Mouse (Mus musculus) heart, embryonic 11.5 days (tissue): ENCODE results near the gene Galnt13. TPM values are rescaled to one million over a fixed set of nuclear protein-coding genes. Genes with fewer than 3 reads are reported as not detected.
"Not testable (repeated sequence)": the region's sequence is repeated elsewhere in the genome, so short reads cannot be mapped to it uniquely, and the experiment has no call there.

Experiments
- ATAC-seq: fragments of 200-750 bp; cut with Nextera tagmentation; replicated peaks from 2 replicates; pipeline ENCODE4 v1.8.0; 2017; ENCODE audit warnings: moderate library complexity; ENCODE audit not compliant: insufficient number of reproducible peaks, low FRiP score, low TSS enrichment
- H3K27ac ChIP-seq: fragments of 300-500 bp; sonication (generic); 2 replicates; pipeline ENCODE4 v1.5.1; 2014; ENCODE audit warnings: mild to moderate bottlenecking, low read depth, low read length
- H3K27me3 ChIP-seq: fragments of 300-500 bp; sonication (generic); 2 replicates; pipeline ENCODE4 v1.6.1; 2014; ENCODE audit warnings: mild to moderate bottlenecking, low read length, mixed read lengths; ENCODE audit not compliant: control insufficient read depth, insufficient read depth
- H3K36me3 ChIP-seq: fragments of 300-500 bp; sonication (generic); 2 replicates; pipeline ENCODE4 v1.6.1; 2014; ENCODE audit warnings: mild to moderate bottlenecking, low read length, moderate library complexity, mixed read lengths; ENCODE audit not compliant: control insufficient read depth, insufficient read depth
- H3K4me1 ChIP-seq: fragments of 300-500 bp; sonication (generic); 2 replicates; pipeline ENCODE4 v1.6.1; 2014; ENCODE audit warnings: low read length; ENCODE audit not compliant: control insufficient read depth, insufficient read depth
- H3K4me2 ChIP-seq: fragments of 300-500 bp; sonication (generic); 2 replicates; pipeline ENCODE4 v1.6.1; 2014; ENCODE audit warnings: mild to moderate bottlenecking, moderate library complexity
- H3K4me3 ChIP-seq: fragments of 300-500 bp; sonication (generic); 2 replicates; pipeline ENCODE4 v1.5.1; 2014; ENCODE audit warnings: low read depth, low read length
- H3K9ac ChIP-seq: fragments of 300-500 bp; sonication (generic); 2 replicates; pipeline ENCODE4 v1.6.1; 2014; ENCODE audit warnings: mild to moderate bottlenecking, low read depth, low read length, moderate library complexity
- H3K9me3 ChIP-seq: fragments of 300-500 bp; sonication (generic); replicated peaks from 2 replicates; pipeline ENCODE4 v1.6.1; 2016; ENCODE audit warnings: low read length; ENCODE audit not compliant: control insufficient read depth
- WGBS: fragments of 180-500 bp; shearing (Covaris S2); extraction: QIAGEN DNeasy Blood & Tissue Kit; methylation state at CpG from one replicate; pipeline ENCODE4 v1.1.7; 2014; ENCODE audit not compliant: insufficient replicate concordance; 5-methylcytosine and 5-hydroxymethylcytosine counted together
- polyA plus RNA-seq: library from polyadenylated mRNA; unstranded; fragments of >200 nt; fragmentation: Nextera tagmentation; extraction: Ambion mirVana; gene quantifications from 2 replicates; pipeline ENCODE4 v1.2.1, GENCODE M21; 2014

Galnt13 gene
- polyA plus RNA-seq, 1 experiment from 2014 or later: 0.31 TPM

DNA sequence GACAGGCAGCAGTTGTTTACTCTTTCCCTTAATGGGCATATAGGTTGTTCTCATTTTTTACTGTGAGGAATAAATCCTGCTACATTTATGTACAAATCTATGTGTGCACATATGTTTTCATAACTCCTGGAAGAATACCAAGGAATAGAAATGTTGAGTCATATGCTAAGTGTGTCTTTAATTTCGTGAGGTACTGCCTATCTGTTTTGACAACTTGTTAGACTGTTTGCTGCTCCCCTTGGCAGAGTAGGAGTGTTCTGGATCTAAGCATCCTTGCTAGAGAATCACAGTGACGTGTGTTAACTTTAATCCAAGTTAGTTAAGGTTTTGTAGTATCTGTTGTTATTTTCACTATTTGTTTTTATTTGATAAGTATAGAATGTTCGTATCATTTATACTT lies 91.0 kb downstream of the Galnt13 start:
- WGBS: 61% methylated on average over 3 of the region's 3 CpGs

DNA sequence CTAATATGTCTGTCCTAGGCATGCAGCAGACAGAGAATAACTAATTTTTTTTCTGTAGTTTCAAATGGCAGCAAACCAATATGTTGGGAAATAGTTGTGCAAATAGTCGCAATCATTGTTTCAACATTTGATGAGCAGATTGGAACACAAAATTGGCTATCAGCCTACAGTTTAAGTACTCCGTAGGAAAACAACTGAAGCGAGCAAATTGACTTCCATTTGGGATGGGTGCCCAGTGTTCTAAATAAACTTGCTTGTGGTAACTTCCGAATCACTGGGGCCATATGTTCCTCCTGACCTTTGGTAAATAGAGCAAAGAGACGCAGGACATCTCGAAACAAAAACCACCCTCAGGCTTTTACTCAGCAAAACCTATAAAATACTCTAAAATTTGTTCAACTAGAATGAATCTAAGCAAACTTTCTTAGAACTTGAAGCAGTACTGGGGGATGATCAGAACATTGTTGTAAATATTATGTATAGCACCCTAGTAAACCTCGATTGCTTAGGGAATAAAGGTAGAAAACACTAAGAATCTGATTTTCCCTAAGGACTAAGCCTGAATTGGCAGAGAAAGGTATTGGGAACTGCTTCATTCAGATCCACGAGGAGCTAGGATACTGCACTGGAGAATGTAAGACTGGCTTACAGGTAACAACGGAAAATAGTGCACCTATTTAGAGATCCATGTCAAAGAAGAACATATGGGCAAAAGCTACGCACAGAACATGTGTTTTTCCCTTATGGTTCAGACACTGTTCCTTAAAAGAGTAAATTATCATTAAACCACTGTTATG lies 122.4 kb downstream of the Galnt13 start:
- Histone ChIP-seq H3K27ac (no peak overlapping the region), H3K4me2 (no peak overlapping the region), H3K4me1 (no peaks in the 10 kb centered on the region), H3K36me3 (no peaks in the 10 kb centered on the region), H3K4me3 (no peak overlapping the region), H3K27me3 (no peaks in the 10 kb centered on the region), H3K9ac (no peak overlapping the region), H3K9me3 (no peaks in the 10 kb centered on the region)
- 81% methylated on average over 10 of the region's 10 CpGs for WGBS
- no peak for ATAC-seq

More for the DNA sequence above, 91.0 kb downstream of the Galnt13 start:
- Histone ChIP-seq H3K4me3 (no peak overlapping the region), H3K4me1 (no peaks in the 10 kb centered on the region), H3K27me3 (no peaks in the 10 kb centered on the region), H3K9me3 (no peaks in the 10 kb centered on the region), H3K36me3 (no peaks in the 10 kb centered on the region), H3K9ac (no peak overlapping the region), H3K27ac (no peak overlapping the region), H3K4me2 (no peak overlapping the region)
- ATAC-seq: no peak

DNA sequence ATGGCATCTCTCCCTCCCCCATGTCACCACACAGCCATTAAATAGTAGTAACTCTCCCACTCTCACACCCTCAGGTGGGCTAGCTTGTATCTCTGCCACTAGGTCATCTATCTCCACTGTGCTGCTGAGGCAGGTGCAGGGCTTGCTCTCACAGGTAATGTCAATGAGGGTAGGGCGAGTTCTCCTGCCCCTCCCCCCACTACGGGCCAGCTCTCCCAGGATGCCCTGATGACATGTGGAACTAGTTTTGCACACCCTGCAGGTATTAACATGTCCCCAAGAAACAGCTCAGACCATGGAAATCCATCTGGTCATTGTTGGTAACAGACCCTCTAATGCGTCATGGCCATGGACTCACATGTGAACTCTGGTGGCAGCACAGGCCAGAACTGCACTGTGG lies 129.0 kb downstream of the Galnt13 start:
- no peaks in the 10 kb centered on the region for H3K36me3 ChIP-seq
- no peak overlapping the region for H3K4me2 ChIP-seq
- no peak for ATAC-seq

DNA sequence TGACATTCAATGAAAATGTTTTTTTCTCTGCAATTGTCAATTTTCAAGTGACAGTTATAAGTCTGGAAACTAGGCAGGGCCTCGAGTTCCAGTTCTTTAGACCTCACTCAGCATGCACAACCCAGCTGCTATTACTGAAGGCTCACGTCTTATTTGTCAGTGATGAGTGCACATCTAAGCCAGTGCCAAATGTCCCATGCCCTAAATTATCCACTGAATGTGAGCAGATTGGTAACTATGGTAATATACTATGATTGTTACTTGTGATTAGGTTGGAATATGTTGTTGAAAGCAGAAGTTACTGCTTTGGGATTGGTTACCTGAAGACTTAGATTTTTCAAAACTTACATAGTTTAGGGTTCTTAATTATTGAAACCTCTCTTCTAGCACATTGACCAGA lies 131.1 kb downstream of the Galnt13 start:
- no peaks in the 10 kb centered on the region for H3K36me3 ChIP-seq
- H3K27ac ChIP-seq: no peak overlapping the region
- no peak overlapping the region for H3K4me3 ChIP-seq
- H3K9ac ChIP-seq: no peak overlapping the region
- H3K9me3 ChIP-seq: no peaks in the 10 kb centered on the region
- ATAC-seq: no peak
- no peaks in the 10 kb centered on the region for H3K4me1 ChIP-seq
- H3K27me3 ChIP-seq: no peaks in the 10 kb centered on the region
- WGBS: 76% methylated on average over 2 of the region's 2 CpGs
- no peak overlapping the region for H3K4me2 ChIP-seq

More for the DNA sequence above, 129.0 kb downstream of the Galnt13 start:
- Histone ChIP-seq H3K4me1 (no peaks in the 10 kb centered on the region), H3K4me3 (no peak overlapping the region), H3K9me3 (no peaks in the 10 kb centered on the region), H3K27ac (no peak overlapping the region), H3K27me3 (no peaks in the 10 kb centered on the region), H3K9ac (no peak overlapping the region)
- 74% methylated on average over 3 of the region's 3 CpGs for WGBS

DNA sequence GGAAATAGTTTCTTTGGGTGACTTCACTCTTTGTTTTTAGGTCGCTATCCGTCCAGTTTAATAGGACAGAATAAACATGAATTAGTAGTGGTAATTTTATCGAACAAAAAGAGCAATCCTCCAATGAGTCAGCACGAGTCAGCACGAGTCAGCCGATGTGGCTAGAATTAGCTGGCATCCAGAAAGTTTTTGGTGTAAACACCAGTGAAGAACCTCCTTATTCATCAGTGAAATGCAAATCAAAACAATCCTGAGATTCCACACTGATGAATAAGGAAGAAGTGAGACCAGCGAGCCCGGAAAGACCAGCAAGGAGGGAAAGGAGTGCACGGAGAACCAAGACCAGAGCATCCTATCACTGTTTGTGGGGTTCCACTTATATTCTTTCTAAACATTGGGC lies 131.5 kb downstream of the Galnt13 start:
- Histone ChIP-seq H3K4me3 (no peak overlapping the region), H3K9me3 (no peaks in the 10 kb centered on the region), H3K27ac (no peak overlapping the region), H3K4me2 (no peak overlapping the region), H3K27me3 (no peaks in the 10 kb centered on the region), H3K36me3 (no peaks in the 10 kb centered on the region), H3K4me1 (no peaks in the 10 kb centered on the region), H3K9ac (no peak overlapping the region)
- 85% methylated on average over 9 of the region's 9 CpGs for WGBS
- ATAC-seq: no peak

DNA sequence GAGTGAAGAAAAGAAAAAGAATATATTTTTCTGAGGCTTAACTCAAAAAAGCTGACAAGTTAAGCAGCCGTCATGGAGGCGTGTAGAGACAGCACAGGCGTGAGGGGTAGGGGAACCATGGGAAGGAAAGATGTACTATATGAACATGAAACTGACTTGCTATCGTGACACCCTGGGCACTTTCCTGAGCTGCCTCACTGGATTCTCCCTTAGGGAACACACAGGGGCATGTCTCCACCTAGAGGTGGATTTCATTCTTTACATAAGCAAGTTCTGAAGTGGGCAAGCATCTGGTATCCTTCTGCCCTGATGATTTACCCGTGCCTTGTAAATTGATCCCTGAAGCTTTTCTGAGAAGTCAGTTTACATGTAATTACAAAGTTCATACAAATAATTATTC lies 277.7 kb downstream of the Galnt13 start:
- not testable (repeated sequence) for H3K27me3 ChIP-seq, ATAC-seq, H3K27ac ChIP-seq, H3K36me3 ChIP-seq, H3K4me2 ChIP-seq, H3K9me3 ChIP-seq, H3K9ac ChIP-seq, H3K4me3 ChIP-seq, H3K4me1 ChIP-seq
- no CpG with 5 or more reads among the region's 5 CpGs for whole genome bisulfite sequencing

DNA sequence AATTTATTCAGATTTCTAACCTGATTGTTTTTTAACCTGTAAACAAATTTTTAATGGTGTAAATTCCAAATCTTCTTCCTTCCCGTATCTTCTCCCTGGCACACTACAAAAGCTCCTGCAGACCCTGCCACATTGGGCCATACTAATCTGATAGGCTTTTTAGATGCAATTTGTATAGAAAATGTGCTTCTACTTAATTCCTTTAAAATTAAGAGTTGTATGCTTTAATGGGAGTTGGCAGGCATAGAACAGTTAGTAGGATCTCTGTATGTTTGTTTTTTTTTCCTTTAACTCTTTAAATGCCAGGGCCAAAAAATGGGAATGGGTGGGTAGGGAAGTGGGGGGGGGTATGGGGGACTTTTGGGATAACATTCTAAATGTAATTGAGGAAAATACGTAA lies 315.1 kb downstream of the Galnt13 start:
- Histone ChIP-seq H3K9me3 (no peaks in the 10 kb centered on the region), H3K36me3 (no peaks in the 10 kb centered on the region), H3K9ac (no peak overlapping the region), H3K27me3 (no peaks in the 10 kb centered on the region), H3K27ac (no peak overlapping the region), H3K4me3 (no peak overlapping the region), H3K4me2 (no peak overlapping the region), H3K4me1 (no peaks in the 10 kb centered on the region)
- ATAC-seq: no peak
- 69% methylated on average over 2 of the region's 2 CpGs for whole genome bisulfite sequencing

DNA sequence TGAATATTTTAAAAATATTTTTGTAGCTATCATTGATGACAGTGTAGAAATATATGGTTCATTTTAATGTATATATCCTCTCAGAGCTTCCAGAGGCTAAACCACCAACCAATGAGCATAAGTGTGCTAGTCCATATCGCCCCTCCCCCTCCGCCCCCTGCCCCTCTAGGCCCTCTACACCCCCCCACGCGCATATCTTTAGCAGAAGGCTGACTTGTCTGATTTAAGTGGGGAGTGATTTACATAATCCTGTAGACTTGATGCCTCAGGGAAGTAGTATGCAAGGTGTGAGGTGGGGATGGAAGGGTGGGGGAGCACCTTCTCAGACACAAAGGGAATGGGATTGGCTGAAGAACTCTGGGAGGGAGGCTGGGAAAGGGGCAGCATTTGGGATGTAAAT lies 323.7 kb downstream of the Galnt13 start:
- no peak for ATAC-seq
- Histone ChIP-seq H3K4me1 (no peaks in the 10 kb centered on the region), H3K27me3 (no peaks in the 10 kb centered on the region), H3K9ac (no peak overlapping the region), H3K36me3 (no peaks in the 10 kb centered on the region), H3K4me2 (no peak overlapping the region), H3K9me3 (no peaks in the 10 kb centered on the region), H3K4me3 (no peak overlapping the region), H3K27ac (no peak overlapping the region)
- 30% methylated on average over 4 of the region's 4 CpGs for WGBS

DNA sequence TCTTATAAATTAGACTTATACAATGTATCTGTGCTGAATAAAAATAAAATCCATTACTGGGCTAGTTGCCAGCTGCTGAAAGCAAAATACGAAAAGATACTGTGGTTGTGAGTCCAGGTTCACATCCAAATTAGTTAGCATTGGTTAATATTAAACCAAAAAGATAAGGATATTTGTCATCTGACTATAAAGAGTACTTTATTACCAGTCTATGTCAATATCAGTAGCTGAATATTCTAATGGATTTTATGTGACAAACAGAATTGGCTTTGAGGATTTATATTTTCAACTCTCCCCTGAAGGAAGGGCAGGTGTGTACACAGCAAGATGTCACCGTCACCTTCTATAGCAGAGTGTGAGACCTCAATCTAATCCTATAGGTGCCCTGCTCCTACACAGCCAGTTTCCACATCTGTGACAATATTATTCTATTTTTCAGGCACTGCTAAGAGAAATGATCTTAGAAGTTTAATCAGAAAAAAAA lies 342.7 kb downstream of the Galnt13 start:
- Histone ChIP-seq H3K9ac (no peak overlapping the region), H3K4me3 (no peak overlapping the region), H3K36me3 (no peaks in the 10 kb centered on the region), H3K9me3 (no peaks in the 10 kb centered on the region), H3K4me1 (no peaks in the 10 kb centered on the region), H3K4me2 (no peak overlapping the region), H3K27ac (no peak overlapping the region), H3K27me3 (no peaks in the 10 kb centered on the region)
- ATAC-seq: no peak
- WGBS: 78% methylated on average over 2 of the region's 2 CpGs
